Mouse (Mus musculus) MEL (cell line): ENCODE data around the gene Sbp.

ENCODE experiments used
- CTCF ChIP-seq, 3 experiments: IDR thresholded peaks in 2 of 3; conservative IDR thresholded peaks in 1 of 3; 2 replicates each; pipeline ENCODE4 v1.5.1; 2011 to 2012; ENCODE audit warnings: low read length in 3 of 3, low read depth in 2 of 3, mild to moderate bottlenecking in 2 of 3, improper control_type of control experiment in 1 of 3, inconsistent platforms in 1 of 3, mixed read lengths in 1 of 3, moderate library complexity in 1 of 3; ENCODE audit not compliant: control insufficient read depth in 1 of 3, insufficient read depth in 1 of 3, poor library complexity in 1 of 3, severe bottlenecking in 1 of 3
- E2F4 ChIP-seq: IDR thresholded peaks from 2 replicates; pipeline ENCODE4 v1.6.1; 2011; ENCODE audit warnings: low read depth, low read length, improper control_type of control experiment, borderline replicate concordance
- EP300 ChIP-seq, 2 experiments: IDR thresholded peaks; 2 replicates each; pipeline ENCODE4 v1.6.1; 2011; ENCODE audit warnings: improper control_type of control experiment in 2 of 2, low read length in 2 of 2, low read depth in 1 of 2, mild to moderate bottlenecking in 1 of 2
- GATA1 ChIP-seq: IDR thresholded peaks from 2 replicates; pipeline ENCODE4 v1.6.1; 2011; ENCODE audit warnings: low read depth, low read length, improper control_type of control experiment
- HCFC1 ChIP-seq: IDR thresholded peaks from 2 replicates; pipeline ENCODE4 v1.6.1; 2012; ENCODE audit warnings: low read depth, mild to moderate bottlenecking, inconsistent platforms, low read length, improper control_type of control experiment, moderate library complexity
- MAFK ChIP-seq: IDR thresholded peaks from 2 replicates; pipeline ENCODE4 v1.6.1; 2011; ENCODE audit warnings: low read depth, mild to moderate bottlenecking, low read length, improper control_type of control experiment, borderline replicate concordance
- MAZ ChIP-seq: IDR thresholded peaks from 2 replicates; pipeline ENCODE4 v1.6.1; 2012; ENCODE audit warnings: low read depth, mild to moderate bottlenecking, inconsistent platforms, low read length, improper control_type of control experiment
- MEF2A ChIP-seq: IDR thresholded peaks from 2 replicates; pipeline ENCODE4 v1.6.1; 2014; ENCODE audit warnings: low read depth, mild to moderate bottlenecking, inconsistent platforms, low read length, improper control_type of control experiment; ENCODE audit not compliant: poor library complexity, insufficient replicate concordance, severe bottlenecking; ENCODE audit errors: extremely low read depth
- POLR2A ChIP-seq, 2 experiments: IDR thresholded peaks; 2 replicates each; pipeline ENCODE4 v1.6.1; 2011 to 2012; ENCODE audit warnings: low read length in 2 of 2, mild to moderate bottlenecking in 2 of 2, control low read depth in 1 of 2, improper control_type of control experiment in 1 of 2, low read depth in 1 of 2, moderate library complexity in 1 of 2; ENCODE audit not compliant: control insufficient read depth in 1 of 2, insufficient read depth in 1 of 2, poor library complexity in 1 of 2
- RCOR1 ChIP-seq: IDR thresholded peaks from 2 replicates; pipeline ENCODE4 v1.6.1; 2012; ENCODE audit warnings: low read depth, mild to moderate bottlenecking, inconsistent platforms, low read length, improper control_type of control experiment
- TAL1 ChIP-seq: IDR thresholded peaks from 2 replicates; pipeline ENCODE4 v1.6.1; 2012; ENCODE audit warnings: mild to moderate bottlenecking, inconsistent platforms, low read length, moderate library complexity, mixed read lengths
- TBP ChIP-seq: IDR thresholded peaks from 2 replicates; pipeline ENCODE4 v1.8.0; 2011; ENCODE audit warnings: low read depth, low read length, improper control_type of control experiment
- USF1 ChIP-seq: IDR thresholded peaks from 2 replicates; pipeline ENCODE4 v1.6.1; 2014; ENCODE audit warnings: low read depth, mild to moderate bottlenecking, inconsistent platforms, low read length, improper control_type of control experiment, moderate library complexity

DNA sequence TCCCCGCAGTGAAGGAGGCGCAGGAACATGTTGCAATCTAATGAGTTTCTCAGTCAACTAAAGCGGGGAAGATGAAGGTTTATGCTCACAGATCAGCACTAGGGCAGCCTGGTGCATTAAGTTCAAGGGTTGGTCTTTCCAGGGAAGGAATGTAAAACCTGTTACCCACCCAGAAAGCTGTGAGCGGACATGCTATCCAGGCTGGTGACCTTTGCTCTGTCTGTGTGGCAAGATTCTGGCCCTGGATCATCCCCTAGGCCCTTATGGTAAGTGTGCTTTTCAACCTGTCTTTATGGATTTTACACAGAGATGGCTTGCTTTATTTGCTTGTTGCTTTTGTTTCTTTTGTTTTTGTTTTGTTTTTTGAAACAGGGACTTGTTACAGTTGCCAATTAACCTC, 35.2 kb downstream of the Sbp start:
- TF ChIP-seq E2F4, result no peak
- no peak for TF ChIP-seq TBP
- TF ChIP-seq TAL1, result no peak
- TF ChIP-seq EP300 (IDR thresholded peaks at IDR 0.05; ENCODE audit: low read depth in 1 of 2, low read length in 2 of 2), result no peak
- no peak for TF ChIP-seq CTCF (IDR thresholded peaks at IDR 0.05 in 2 of 3, conservative IDR thresholded peaks at IDR 0.05 in 1 of 3; ENCODE audit: control insufficient read depth in 1 of 3, insufficient read depth in 1 of 3, low read depth in 2 of 3, low read length in 3 of 3, poor library complexity in 1 of 3, severe bottlenecking in 1 of 3)
- no peak for TF ChIP-seq USF1
- TF ChIP-seq POLR2A (IDR thresholded peaks at IDR 0.05; ENCODE audit: control insufficient read depth in 1 of 2, insufficient read depth in 1 of 2, low read depth in 1 of 2, low read length in 2 of 2, poor library complexity in 1 of 2), result no peak
- no peak for TF ChIP-seq RCOR1
- TF ChIP-seq MAFK, result no peak
- TF ChIP-seq MAZ, result no peak
- no peak for TF ChIP-seq GATA1
- no peak for TF ChIP-seq HCFC1
- TF ChIP-seq MEF2A, result no peak
